Mouse (Mus musculus) embryonic fibroblast, embryonic 13.5 days (primary cell): ENCODE data around the gene Plcl2. TPM values are rescaled to one million over a fixed set of nuclear protein-coding genes. Genes with fewer than 3 reads are reported as not detected.

Experiments used
- H3K27ac ChIP-seq: 2 replicates; pipeline ENCODE4 v1.5.1; 2012; ENCODE audit warnings: low read length, control low read depth, inconsistent platforms; ENCODE audit not compliant: insufficient read depth
- H3K4me1 ChIP-seq: 2 replicates; pipeline ENCODE4 v1.6.1; 2011; ENCODE audit warnings: low read length; ENCODE audit not compliant: control insufficient read depth, insufficient read depth
- H3K4me3 ChIP-seq: 2 replicates; pipeline ENCODE4 v1.5.1; 2011; ENCODE audit warnings: mild to moderate bottlenecking, control low read depth, low read length; ENCODE audit not compliant: insufficient read depth
- CTCF ChIP-seq: IDR thresholded peaks from 2 replicates; pipeline ENCODE4 v1.5.1; 2011; ENCODE audit warnings: mild to moderate bottlenecking, control low read depth, low read length, moderate library complexity, borderline replicate concordance; ENCODE audit not compliant: insufficient read depth
- POLR2A ChIP-seq: IDR thresholded peaks from 2 replicates; pipeline ENCODE4 v1.6.1; 2011; ENCODE audit warnings: low read depth, mild to moderate bottlenecking, control low read depth, low read length, moderate library complexity
- polyA plus RNA-seq: library from polyadenylated mRNA; stranded (reverse); fragments of >200 nt; gene quantifications from 2 replicates; pipeline ENCODE4 v1.2.4, GENCODE M21; 2011; ENCODE audit warnings: low read depth; ENCODE audit not compliant: missing spikeins, insufficient read length

Plcl2 gene
- polyA plus RNA-seq, 1 experiment, result 3.5 TPM

DNA sequence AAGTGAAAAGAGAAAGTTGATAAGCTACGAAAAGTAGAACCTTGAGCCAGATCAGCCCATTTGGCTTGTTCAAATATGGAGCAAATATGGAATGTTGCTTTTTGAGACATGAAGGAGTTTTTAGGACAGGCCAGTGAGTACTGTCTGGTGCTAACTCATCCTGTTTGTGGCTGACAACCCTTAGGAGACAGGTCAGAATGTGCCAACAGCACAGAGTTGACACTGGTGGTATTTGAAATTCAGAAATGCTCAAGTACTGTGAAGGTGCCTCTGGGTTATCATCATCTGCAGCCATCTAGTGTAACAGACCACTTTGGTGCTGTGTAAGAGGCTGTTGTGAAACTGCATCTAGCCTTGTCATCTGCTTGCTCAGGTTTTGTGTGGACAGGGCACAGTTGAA, 1.5 kb downstream of the Plcl2 start:
- H3K4me1 ChIP-seq, result no peaks in the 10 kb centered on the region
- H3K27ac ChIP-seq, result no peak overlapping the region
- no peak for TF ChIP-seq CTCF
- TF ChIP-seq POLR2A, result no peak
- no peak overlapping the region for H3K4me3 ChIP-seq

DNA sequence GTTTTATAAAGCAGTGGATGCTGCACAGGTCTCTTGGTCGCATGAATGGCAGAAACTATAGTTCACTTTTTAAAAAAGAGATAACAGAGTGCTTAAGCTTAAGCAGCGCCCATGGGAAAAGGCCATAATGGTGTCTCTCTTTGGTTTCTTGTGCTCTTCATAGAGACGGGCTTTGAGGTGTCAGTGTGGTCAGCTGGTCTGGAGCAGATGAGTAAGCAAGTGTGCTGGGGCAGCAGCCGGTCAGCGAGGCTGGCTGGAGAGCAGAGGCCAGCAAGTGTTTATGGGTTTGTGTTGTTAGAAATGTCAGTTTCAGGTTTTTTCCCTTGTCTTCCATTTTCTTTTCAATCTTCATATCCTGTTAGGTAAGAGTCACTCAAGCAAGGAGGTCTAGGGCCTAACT, 3.0 kb downstream of the Plcl2 start:
- no peaks in the 10 kb centered on the region for H3K4me1 ChIP-seq
- H3K27ac ChIP-seq, result no peak overlapping the region
- TF ChIP-seq POLR2A (no peak), CTCF (no peak)
- no peak overlapping the region for H3K4me3 ChIP-seq

DNA sequence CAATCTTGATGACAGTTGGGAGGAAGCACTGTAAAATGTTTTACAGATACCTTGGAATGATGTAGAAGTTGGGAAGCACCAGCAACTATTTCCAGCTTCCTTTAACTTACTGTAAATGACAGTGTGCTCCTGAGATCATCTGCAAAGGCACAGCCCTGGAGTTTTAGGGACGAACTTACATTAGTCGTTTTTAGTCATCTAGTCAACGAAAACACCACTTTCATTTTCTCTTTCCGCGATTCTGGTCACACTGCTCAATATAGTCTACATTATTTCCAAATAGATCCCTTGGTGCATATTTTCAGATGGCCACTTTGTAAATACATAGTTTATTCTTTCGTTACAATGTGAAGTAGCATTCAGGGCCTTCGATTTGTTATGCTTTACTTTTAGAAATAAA, 3.6 kb downstream of the Plcl2 start:
- Histone ChIP-seq H3K4me3 (no peak overlapping the region), H3K27ac (no peak overlapping the region), H3K4me1 (no peaks in the 10 kb centered on the region)
- TF ChIP-seq CTCF (no peak), POLR2A (no peak)

DNA sequence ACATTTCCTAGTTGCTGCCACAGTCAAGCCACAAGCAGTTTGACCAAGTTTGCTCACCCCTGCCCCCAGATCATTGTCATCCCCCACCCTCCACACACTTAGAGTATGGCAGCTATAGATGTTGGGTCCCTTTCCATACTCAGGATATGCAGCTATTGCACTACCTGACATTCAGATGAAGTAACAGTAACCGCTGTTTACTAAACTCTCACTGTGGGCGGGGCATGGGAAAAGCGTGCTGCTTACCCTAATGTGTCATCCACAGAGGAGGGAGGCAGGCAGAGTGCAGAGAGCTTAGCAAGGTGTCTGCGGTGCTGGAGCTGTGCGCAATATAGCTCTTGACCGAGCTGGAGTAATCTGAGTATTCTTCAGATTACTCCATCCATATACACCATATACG, 4.2 kb downstream of the Plcl2 start:
- TF ChIP-seq CTCF (no peak), POLR2A (no peak)
- no peak overlapping the region for H3K27ac ChIP-seq
- no peak overlapping the region for H3K4me3 ChIP-seq
- no peaks in the 10 kb centered on the region for H3K4me1 ChIP-seq

DNA sequence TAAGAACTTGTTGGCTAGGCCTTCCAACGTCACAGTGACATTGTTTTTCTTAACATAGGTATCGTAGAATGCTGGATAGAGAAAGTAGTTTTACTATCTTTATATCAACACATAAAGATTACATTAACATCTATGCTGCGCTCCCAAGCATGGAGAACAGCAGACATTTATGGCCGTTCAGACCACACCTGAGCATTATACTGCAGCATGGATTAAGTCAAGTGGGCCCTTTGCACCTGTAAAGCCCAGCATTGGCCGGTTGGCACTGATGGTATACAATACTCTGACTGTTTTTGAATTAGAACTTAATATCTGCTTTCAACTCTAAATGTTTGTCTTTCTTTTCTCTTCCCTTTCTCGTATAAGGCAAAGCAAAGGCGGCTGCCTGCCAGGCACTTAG, 4.8 kb downstream of the Plcl2 start:
- Histone ChIP-seq H3K4me1 (no peaks in the 10 kb centered on the region), H3K27ac (no peak overlapping the region), H3K4me3 (no peak overlapping the region)
- TF ChIP-seq POLR2A (no peak), CTCF (no peak)

DNA sequence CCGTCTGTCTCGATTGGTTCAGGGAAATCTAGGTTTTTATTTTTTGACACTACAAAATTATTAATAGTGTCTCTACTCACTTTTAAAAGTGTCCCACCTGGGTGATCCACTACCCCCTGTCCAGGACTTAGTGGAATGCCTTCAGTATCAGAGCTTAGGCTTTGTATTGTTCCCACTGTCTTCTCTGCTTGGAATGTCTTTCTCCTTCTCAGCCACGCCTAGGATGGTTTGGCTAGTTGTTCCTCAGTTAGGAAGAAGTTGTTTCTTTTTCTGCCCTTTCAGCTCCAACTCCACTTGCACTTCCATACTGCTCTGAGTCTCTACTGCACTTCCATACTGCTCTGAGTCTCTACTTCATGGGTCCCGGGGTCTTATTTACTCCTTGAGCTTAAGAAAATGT, 6.7 kb downstream of the Plcl2 start:
- Histone ChIP-seq H3K4me3 (no peak overlapping the region), H3K27ac (no peak overlapping the region), H3K4me1 (no peaks in the 10 kb centered on the region)
- no peak for TF ChIP-seq POLR2A
- no peak for TF ChIP-seq CTCF

DNA sequence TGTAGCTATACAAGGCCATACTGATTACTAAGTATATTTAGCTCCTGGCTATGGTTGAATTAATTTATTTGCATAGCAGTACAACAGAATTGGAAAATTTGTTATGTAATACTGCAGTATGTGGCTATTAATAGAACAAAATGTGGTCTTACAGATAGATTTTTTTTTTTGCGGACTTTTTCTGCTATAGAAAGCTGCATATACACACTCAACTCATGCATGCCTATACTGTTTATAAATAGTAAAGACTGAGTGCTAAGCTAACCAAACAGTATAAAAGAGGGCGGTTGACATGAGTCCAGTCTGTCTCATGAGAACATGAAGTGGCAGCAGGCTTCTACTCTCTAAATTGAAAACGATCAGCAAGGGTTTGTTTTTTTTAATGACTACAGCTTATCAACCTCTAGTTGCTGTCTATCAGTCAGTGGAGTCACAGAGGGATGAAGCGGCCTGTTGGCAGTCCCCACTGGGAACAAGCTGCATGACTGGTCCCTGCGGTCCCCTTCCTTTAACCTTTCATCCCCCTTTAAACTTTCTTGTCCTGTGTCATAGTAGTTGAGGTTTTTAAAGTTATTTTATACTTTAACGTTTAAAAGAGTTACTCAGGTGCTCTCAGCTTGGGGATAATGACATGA, 8.7 kb downstream of the Plcl2 start:
- Histone ChIP-seq H3K27ac (no peak overlapping the region), H3K4me3 (no peak overlapping the region), H3K4me1 (no peaks in the 10 kb centered on the region)
- TF ChIP-seq POLR2A (no peak), CTCF (no peak)

DNA sequence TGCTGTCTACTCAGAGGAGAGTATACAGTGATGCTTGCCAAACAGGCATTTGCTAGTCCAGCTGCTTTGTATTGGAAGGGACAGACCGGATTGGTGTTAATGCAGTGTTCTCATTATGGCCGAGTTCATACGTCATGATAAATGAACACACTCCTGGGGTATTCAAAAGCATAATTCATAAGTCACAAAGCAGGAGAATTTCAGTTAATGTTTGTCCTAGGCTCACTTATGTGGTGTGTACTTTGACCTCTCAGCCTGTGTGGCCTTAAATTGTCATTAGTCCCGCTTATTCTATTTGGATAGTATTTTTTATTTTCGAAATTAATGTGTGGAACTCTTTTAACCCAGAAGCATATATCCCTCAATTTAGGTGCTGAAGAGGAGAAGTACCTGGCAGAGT, 10.4 kb downstream of the Plcl2 start:
- no peak overlapping the region for H3K27ac ChIP-seq
- no peak overlapping the region for H3K4me3 ChIP-seq
- no peaks in the 10 kb centered on the region for H3K4me1 ChIP-seq
- no peak for TF ChIP-seq CTCF

DNA sequence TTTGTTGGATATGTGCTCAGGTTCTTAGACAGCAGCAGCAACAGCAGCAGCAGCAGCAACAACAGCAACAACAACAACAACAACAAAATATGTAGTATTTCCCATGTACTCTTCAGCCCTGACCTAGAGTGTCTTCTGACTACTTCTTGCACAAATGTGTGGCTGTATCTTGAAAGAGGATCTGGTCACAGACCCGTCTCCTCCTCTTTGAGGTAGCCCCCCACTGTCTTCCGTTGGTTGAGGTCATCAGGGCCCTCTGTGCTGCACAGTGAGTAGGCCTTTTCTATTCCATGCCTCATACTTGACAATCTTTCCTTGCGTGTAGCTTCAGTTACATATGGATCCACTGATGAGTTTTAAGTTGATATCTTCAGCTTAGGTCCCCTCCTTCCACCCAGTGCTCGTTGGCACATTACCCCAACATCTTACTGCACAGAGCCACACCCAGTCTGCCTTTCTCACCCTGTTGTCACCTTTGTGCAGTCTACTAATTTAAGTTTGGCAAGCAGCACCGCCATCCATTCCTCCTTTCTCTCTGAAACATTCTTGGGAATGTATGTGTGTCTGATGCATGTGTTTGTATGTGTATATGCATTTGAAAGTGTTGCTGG, 13.4 kb downstream of the Plcl2 start:
- Histone ChIP-seq H3K4me1 (no peaks in the 10 kb centered on the region), H3K4me3 (no peak overlapping the region), H3K27ac (no peak overlapping the region)
- TF ChIP-seq CTCF, result no peak
- no peak for TF ChIP-seq POLR2A

DNA sequence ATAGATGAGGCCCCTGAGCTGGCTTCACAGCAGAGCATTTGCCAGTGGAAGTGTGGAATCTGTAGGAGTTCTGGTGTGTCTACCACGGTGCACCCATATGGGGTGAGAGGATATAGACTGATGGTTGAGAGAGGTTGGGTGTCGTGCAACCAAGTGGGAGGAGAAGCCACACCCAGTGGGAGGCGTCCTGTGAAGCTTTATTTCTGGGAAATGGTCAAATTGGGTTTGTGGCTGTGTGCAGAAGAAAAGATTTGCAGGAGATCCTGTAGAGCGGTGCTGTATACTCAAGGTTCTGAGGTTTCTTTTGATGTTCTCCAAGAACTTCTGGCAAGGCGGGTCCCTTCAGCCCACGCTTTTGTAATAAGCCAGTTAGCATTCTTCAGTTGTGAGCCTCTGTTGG, 15.8 kb downstream of the Plcl2 start:
- TF ChIP-seq CTCF (no peak), POLR2A (no peak)
- Histone ChIP-seq H3K4me1 (no peaks in the 10 kb centered on the region), H3K4me3 (no peak overlapping the region), H3K27ac (no peak overlapping the region)

DNA sequence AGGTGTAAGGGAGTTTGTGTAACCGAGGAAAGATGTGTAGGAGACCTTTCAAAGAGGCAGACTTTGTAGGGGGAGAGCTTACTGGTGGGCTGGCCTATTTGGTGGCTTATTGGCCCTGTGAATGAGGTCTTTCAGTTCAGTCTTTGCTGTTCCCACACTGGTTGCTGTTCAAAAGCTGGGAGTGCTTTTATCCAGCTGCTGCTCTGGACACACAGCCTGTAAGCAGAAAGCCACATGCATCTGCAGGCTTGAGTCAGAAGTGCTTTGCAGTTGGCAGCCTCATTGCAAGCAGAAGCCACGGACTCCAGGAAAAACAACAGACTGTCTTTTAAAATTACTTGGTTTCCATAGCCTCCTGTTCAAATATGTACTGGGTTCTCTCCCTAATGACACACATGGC, 16.6 kb downstream of the Plcl2 start:
- no peak for TF ChIP-seq CTCF
- no peak for TF ChIP-seq POLR2A
- Histone ChIP-seq H3K27ac (no peak overlapping the region), H3K4me1 (no peaks in the 10 kb centered on the region), H3K4me3 (no peak overlapping the region)
